Mouse (Mus musculus) gastrocnemius, postnatal 25 days (tissue): ENCODE measurements at regions not wholly inside any gene's neighbourhood (a gene's known extent, or its start where the extent isn't known, plus 50 kb on each side); places are given as distances from the start of the nearest gene placed in this dataset.

Experiments used
- DNase-seq: peaks from one replicate; pipeline ENCODE4 v3.0.0; 2022

- peak; percentile 75 for DNase-seq
These were observed 52.3 kb downstream of the Tnp1 start for GRCm38 (mm10) chr1:72963449-72963848.

GRCm38 (mm10) chr1:72960241-72960653, 55.5 kb downstream of the Tnp1 start:
- DNase-seq: no peak

DNA sequence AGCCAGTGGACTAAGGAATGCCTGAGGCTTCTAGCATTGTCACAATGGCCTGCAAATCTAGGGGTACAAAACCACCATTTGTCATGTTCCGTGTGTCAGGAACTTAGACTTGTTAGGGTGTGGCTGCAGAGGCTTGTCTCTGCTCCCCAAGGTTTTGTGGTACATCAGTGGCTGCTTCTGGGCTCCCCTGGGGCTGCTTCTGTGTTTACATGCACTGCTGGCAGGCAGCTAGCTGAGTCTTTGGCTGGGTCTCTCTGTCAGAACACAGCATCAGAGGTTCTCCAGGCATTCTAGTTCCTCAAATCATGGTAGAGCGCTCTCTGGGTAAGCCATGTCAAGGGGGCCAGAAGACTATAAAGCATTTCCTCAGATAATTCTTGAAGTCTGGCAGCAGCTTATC, 60.3 kb downstream of the Tnp1 start:
- DNase-seq: no peak

DNA sequence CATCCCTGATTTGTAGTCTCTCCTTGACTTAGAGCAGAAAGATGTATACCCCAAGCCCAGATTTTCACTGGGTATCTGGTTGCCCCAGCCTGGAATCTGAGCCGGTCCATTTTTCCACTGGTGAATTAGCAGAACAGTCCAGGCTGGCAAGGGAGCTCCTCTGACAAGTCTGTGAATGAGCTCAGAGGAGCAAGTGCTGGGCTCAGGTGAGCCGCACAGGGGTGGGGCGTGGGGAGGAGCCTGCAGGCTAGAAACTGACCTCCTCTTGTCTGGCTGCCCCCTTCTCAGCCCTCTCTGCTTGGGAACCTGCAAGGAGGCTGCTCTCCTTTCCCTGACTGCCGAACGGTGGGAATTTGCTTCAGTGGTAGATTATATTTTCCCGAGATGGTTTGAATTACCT, 62.8 kb downstream of the Tnp1 start:
- no peak for DNase-seq

DNA sequence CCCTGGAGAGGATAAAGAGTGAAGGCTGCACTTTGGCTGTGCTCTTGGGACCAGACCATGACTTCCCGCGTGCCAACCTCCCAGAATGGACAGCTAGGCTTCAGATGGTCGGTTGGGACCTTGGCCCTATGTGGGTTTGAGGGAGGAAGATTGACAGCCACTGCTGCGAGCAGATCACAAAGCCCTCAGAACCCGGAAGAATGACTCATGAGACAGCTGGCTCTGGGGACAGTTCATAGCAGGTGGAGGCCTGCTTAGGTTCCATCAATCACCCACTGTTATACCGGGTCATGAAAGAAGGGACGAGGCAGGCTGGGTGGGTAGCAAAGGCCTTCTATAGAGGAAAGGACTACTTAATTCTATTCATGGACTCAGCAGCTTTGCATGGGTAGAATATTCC, 63.9 kb downstream of the Tnp1 start:
- DNase-seq: peak; percentile 42

- peak; percentile 46 for DNase-seq
These were observed 64.3 kb downstream of the Tnp1 start for GRCm38 (mm10) chr1:72951365-72951764.

- DNase-seq: no peak
These were observed 69.5 kb downstream of the Tnp1 start for GRCm38 (mm10) chr1:72946235-72946634.

DNA sequence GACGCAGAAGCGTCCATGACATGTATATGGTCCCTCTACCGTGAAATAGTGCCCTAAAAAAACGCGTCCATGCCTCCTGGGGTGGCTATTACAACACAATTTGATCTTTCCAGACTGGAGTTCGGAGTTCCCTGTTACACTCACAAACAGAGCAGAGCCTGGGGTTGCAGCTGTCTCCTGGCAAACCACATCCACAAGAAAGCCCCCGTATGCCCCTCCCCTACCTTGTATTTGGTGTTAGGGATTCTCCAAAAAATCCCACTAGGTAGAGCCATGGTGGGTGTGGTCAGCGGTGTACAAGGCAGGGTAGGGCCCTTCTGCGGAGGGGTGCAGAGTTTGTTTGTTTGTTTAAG, 70.0 kb downstream of the Tnp1 start:
- DNase-seq: no peak

GRCm38 (mm10) chr1:72944805-72945749, 70.4 kb upstream of the Igfbp5 start:
- DNase-seq: no peak

DNA sequence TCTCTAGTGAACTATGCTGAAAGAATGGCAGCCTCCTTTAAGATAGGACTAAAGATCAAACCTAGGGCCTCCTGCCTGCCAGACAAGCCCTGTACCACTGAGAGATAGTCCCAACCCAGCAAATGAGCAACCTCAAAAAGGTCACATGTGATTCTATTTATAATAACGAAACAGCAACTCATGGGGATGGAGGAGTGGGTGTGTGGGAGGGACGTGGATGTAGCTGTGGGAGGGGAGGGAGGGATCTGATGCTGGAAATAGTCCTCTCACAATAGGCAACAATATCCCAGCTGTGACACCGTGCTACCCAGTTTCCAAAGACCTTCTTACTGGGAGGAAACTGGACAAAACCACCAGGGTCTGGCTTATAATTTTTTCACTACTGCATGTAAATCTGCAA, 69.5 kb upstream of the Igfbp5 start:
- no peak for DNase-seq

- DNase-seq: no peak
These were observed 68.4 kb upstream of the Igfbp5 start for GRCm38 (mm10) chr1:72943082-72943481.

GRCm38 (mm10) chr1:72942351-72942750, 67.7 kb upstream of the Igfbp5 start:
- DNase-seq: peak; percentile 22

DNA sequence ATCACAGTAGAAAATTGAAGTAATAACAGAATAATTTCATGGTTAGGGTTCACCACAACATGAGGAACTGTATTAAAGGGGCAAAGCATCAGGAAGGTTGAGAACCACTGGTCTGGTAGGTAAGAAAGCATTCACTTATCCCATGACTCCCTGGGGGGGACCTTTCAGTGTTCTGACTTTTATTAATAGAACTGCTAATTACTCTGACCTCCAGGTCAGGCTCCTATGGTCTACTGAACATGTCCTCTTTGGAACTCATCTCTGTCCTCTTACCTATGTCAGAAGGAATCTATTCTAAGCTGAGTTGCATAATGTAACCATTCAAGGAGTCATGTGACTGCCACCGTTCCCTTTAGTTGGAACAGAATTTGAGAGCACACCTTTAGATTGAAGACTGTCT, 65.3 kb upstream of the Igfbp5 start:
- DNase-seq: no peak

GRCm38 (mm10) chr1:72936681-72937465, 62.2 kb upstream of the Igfbp5 start:
- DNase-seq: peak; percentile 44

- DNase-seq: no peak
These were observed 61.5 kb upstream of the Igfbp5 start for GRCm38 (mm10) chr1:72936231-72936630.

DNA sequence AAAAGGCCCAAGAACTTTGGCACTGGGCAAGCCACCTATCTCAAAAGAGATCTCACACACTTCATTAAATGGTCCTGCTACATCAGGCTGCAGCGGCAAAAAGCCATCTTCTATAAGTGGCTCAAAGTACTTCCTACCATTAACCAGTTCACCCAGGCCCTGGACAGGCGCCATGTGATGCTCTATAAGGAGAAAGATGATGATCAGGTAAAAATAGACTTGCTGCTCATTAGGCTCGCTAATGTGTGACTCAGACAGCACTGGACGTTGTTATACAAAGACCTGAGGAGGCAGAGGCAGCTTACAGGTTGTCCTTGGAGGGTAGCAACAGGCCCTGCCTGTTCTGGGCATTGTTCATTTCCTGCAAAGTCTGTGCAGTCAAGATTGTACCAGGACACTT, 60.4 kb upstream of the Igfbp5 start:
- no peak for DNase-seq

DNA sequence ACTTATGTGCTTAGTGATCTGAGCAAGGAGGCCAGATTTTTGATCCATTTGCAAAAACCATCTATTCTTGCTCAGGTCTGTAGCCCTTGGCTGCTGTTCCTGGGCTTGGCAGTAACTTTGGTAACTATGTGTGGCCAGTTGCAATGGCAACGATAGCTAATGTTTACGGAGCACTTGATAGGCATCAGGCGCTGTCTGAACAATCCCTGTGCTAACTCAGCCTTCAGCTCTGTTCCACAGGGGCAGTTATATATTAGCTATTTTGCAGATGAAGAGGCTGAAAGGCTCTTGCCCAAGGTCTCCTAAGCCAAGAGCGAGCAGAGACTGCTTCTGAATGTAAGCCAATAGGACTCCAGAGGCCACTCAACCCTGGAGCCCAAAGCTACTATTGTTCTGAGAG, 55.1 kb upstream of the Igfbp5 start:
- peak; percentile 23 for DNase-seq
